Mouse (Mus musculus): ENCODE measurements around the gene Usp45.
"Not testable (repeated sequence)": the region's sequence is repeated elsewhere in the genome, so short reads cannot be mapped to it uniquely, and the experiment has no call there.

Gene Usp45

GRCm38 (mm10) chr4:21766863-21767304, at the start of gene Usp45, which contains the start of gene Tstd3:
Usp45 (plus strand) TSS chr4:21767156.
Tstd3 (minus strand) TSS chr4:21767212.
- peak; percentile 87 to 92 for DNase-seq

- DNase-seq, result no peak
Measured at GRCm38 (mm10) chr4:21722752-21723334, 44.1 kb upstream of the Usp45 start.

GRCm38 (mm10) chr4:21726912-21727614, 39.9 kb upstream of the Usp45 start:
- DNase-seq, result peak; percentile 40 to 58

GRCm38 (mm10) chr4:21727615-21728165, 39.3 kb upstream of the Usp45 start, which contains the start of gene Ccnc:
Ccnc (plus strand) TSS chr4:21727701.
- peak; percentile 94 to 95 for DNase-seq

GRCm38 (mm10) chr4:21739169-21739568, 27.8 kb upstream of the Usp45 start:
- DNase-seq, result no peak

GRCm38 (mm10) chr4:21744142-21744541, 22.8 kb upstream of the Usp45 start:
- not testable (repeated sequence) for DNase-seq

- no peak for DNase-seq
Measured at GRCm38 (mm10) chr4:21745723-21746122, 21.2 kb upstream of the Usp45 start.

- DNase-seq, result no peak
Measured at GRCm38 (mm10) chr4:21755123-21755789, 11.7 kb upstream of the Usp45 start.

- DNase-seq, result peak in 1 of 2 experiments; percentile 18
Measured at GRCm38 (mm10) chr4:21758860-21759259, 8.1 kb upstream of the Usp45 start.

- DNase-seq, result peak; percentile 15 to 51
Measured at GRCm38 (mm10) chr4:21761416-21762160, 5.4 kb upstream of the Usp45 start.

GRCm38 (mm10) chr4:21763827-21764226, 3.1 kb upstream of the Usp45 start:
- DNase-seq, result no peak

- peak; percentile 9 to 21 for DNase-seq
Measured at GRCm38 (mm10) chr4:21766171-21766862, 639 bp upstream of the Usp45 start.

GRCm38 (mm10) chr4:21771064-21771463, 4.1 kb downstream of the Usp45 start:
- DNase-seq, result no peak

GRCm38 (mm10) chr4:21772306-21772705, 5.3 kb downstream of the Usp45 start:
- DNase-seq, result no peak

GRCm38 (mm10) chr4:21776091-21776945, 9.4 kb downstream of the Usp45 start:
- DNase-seq, result peak; percentile 94 to 99

GRCm38 (mm10) chr4:21776946-21777265, 9.9 kb downstream of the Usp45 start:
- peak in 1 of 2 experiments; percentile 12 for DNase-seq

- DNase-seq, result no peak
Measured at GRCm38 (mm10) chr4:21780816-21781726, 14.1 kb downstream of the Usp45 start.

GRCm38 (mm10) chr4:21786268-21786667, 19.3 kb downstream of the Usp45 start:
- no peak for DNase-seq

- DNase-seq, result no peak
Measured at GRCm38 (mm10) chr4:21788903-21789302, 21.9 kb downstream of the Usp45 start.

GRCm38 (mm10) chr4:21789836-21790235, 22.9 kb downstream of the Usp45 start:
- no peak for DNase-seq

All from cerebellum, postnatal 25 days (tissue).